Mouse (Mus musculus) kidney, adult 2 months (tissue): ENCODE results near the gene Gm30191.

Experiments used
- CTCF ChIP-seq: fragments of 200-500 bp; conservative IDR thresholded peaks from 2 replicates; pipeline ENCODE4 v1.5.1; 2011; ENCODE audit warnings: low read depth, mild to moderate bottlenecking, control low read depth, low read length, moderate library complexity, mixed read lengths; ENCODE audit not compliant: insufficient read depth, insufficient read length
- POLR2A ChIP-seq: fragments of 200-500 bp; IDR thresholded peaks from one replicate; pipeline ENCODE4 v1.6.1; 2011; ENCODE audit warnings: low read depth, low read length, control low read depth

DNA sequence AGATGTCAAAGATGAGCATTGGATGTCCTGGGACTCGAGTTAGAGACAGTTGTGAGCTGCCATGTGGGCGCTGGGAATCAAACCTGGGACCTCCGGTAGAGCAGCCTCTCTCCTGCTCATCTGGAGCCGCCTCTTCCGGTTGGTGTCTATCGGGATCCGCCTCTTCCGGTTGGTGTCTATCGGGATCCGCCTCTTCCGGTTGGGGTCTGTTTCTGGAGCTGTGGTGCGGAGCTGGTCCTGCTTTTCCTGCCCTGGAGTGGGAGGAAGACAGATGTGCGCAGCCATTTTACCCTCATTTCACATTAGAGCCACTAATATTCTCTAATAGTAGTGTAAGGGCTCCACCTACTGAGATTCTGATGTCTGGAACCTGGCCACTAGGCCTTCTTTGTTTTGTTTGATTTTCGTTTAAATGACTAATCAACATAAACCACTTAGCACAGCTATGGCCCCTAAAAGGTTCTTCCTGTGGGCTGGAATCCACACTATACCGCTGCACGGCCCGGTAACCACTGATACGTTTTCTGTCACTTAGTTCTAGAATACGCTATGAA is 21.4 kb downstream of the Gm30191 start:
- TF ChIP-seq CTCF: no peak
- TF ChIP-seq POLR2A: no peak
